Mouse (Mus musculus) WW6 (cell line): ENCODE data around the gene Fam43b.
A peak's percentile ranks its signal among the peaks of the same experiment; 100 is the strongest.
"Not testable (repeated sequence)": the region's sequence is repeated elsewhere in the genome, so short reads cannot be mapped to it uniquely, and the experiment has no call there.

Experiments
- DNase-seq: peaks from one replicate; pipeline ENCODE4 v3.0.0-alpha.2; 2013; ENCODE audit warnings: low read depth, low spot score

The Fam43b gene

DNA sequence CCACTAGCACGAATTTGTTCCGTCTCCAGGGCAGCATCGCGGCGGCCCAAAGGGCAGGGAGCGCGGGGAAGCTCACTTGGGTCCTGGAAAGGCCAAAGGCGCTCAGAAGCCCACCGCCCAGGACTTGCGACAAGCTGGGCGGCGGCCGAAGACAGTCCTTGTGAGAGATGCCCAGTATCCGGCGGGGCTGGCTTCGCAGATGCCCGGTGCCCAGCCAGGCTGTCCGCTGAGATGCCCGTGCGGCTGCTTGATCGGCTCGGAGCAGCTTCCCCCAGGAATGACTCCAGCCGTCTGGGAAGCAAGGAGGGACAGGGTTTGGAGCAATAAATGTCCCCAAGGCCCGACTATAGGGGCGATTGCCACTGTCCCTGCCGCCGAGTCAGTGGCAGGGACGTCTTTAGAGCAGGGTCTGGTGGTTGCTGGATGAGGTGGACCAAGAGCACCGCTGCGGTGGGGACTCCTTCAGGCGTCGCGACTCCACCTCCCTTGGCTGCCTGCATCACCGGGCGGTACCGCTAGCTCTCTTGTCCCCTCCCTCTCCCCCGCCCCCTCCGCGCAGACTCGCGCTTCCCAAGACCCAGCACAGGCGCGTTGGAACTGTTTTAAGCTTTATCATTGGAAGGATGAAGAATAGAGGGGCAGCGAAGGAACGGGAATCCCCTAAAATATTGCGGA is at the start of gene Fam43b:
Gene Fam43b (minus strand): TSS at position 558 of the 675 bp plus-strand sequence.
- DNase-seq: peak; percentile 47

DNA sequence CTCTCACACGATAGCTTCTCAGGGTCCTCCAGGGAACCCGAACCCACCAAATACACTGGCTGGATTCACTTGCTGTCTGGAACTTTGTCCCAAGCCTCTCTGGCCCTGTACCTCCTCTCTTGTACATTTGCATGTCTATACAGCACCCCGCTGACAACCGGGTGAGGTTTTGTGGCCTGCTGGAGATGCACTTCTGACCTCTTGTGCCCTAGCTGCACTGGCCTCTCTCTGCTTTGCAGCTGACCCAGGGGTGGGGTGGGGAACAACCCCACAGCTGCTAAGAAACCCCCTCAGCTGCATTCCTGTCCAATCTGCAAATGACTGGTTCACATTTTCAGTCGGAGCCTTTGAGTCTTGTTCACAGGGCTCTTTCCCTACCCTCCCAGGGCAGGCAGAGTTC is 48.6 kb upstream of the Fam43b start:
- no peak for DNase-seq

DNA sequence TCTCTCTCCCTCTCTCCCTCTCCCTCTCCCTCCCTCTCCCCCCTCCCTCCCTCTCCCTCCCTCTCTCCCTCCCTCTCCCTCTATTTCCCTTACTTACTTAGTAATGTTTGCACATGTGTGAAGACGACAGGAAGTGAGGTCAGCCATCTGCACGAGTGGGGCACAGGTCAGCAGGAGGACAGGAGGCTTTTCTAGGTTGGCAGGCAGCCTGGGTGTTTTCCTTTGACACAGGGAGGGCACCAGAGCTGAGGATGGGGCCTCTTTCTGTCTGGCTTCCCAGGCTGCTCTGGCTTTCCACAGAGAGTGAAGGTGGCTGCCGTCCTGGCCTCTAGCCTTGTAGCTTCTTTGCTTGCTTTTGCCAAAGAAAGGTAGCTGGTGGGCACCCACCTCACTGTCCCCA is 43.7 kb upstream of the Fam43b start:
- DNase-seq: no peak

DNA sequence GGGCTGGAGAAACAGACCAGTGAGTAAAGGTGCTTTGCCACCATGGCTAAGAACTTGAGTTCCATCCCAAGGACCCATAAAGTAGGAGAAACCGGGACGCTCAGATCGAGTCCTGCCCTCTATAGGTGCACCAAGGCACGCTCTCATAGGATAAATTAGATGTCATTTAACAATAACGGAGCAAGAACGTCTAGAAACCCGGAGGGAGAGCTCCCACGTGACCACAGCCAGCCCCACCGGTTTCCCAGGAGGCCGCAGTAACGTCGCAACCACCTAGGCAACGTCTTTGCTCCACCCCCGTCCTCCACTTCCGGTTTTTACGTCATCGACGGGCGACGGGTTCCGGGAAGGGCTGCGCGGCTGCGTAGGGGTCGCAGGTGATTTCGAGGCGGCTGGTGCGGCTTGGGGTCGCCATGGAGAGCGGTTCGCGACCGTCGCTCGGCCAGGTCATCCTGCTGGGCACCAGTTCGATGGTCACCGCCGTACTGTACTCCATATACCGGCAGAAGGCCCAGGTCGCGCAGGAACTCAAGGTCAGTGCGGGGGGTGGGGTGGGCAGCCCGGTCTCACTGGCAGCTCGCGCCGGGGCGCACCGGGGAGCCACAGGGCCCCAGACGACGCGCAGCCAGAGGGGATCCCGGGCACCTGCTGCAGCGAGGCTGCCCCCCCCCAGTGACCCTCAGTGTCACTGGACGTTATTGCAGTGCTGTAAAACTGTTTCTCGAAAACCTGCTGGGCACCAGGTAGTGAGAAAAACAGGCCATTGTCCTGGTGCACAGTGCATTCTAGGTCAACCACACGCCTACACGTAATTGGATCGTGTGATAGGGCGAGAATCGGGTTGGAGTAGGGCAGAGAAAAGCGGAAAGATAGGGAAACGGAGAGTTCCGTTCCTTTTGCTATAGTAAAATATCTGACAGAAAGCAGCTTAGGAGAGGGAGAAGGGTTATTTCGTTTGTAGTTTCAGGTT is 38.3 kb upstream of the Fam43b start, which contains the start of gene Mul1:
Gene Mul1 (plus strand): TSS at position 325 of the 970 bp plus-strand sequence.
- DNase-seq: peak; percentile 93

- no peak for DNase-seq
These were observed 35.0 kb upstream of the Fam43b start for GRCm38 (mm10) chr4:138431340-138431739.

GRCm38 (mm10) chr4:138429778-138430177 is 33.5 kb upstream of the Fam43b start:
- DNase-seq: no peak

DNA sequence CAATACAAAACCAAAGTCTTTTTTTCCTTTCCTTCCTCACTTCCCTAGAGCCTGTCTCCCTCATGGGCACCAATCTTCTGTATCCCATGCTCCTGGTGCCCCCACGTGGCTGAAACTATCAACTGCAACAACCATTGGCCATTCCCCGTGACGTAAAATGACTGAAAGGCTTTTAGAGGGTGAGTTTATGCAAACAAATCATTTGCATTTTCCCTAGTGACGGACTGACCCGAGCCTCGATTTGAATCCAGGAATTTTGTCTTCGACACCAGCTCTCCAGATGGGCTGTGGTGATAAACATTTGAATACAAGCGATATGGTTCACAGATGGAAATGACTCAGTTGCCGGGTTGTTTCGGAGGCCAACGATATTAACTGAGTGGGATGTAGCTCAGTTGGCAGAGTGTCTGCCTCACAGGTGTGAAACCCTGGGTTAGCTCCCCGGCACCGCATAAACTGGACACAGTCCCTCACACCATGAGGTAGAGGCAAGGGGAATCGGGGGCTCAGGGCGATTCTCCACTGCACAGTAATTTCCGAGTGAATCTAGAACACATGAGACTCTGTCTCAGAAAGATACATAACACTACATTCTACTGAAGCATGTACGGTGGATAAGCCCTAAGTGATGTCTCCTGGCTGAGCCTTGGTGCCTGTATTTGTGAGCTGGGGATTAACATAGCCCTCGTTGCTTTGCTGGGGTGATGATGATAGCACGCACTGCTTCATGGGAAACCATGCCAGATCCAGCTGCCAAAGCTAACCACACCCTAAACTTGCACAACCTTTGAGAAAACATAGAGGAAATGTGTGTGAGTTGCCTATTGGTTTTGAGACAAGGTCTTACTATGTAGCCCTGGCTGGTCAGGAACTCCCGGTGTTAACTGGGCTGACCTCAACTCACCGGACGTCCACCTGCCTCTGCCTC is 30.7 kb upstream of the Fam43b start:
- no peak for DNase-seq

DNA sequence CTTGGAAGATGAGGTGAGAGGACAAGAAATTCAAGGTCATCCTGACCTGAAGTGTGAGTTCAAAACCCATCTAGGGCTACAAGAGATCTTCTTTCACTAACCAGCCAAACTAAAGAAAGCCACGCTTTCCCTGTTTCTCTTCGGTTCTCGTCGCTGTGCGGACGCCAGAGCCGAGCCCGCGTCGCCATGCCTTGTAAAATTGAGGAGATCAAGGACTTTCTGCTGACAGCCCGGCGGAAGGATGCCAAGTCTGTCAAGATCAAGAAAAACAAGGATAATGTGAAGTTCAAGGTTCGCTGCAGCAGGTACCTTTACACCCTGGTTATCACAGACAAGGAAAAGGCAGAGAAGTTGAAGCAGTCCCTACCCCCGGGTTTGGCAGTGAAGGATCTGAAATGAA is 29.3 kb upstream of the Fam43b start:
- DNase-seq: not testable (repeated sequence)

GRCm38 (mm10) chr4:138425028-138425427 is 28.7 kb upstream of the Fam43b start:
- DNase-seq: no peak

- DNase-seq: no peak
These were observed 22.1 kb upstream of the Fam43b start for GRCm38 (mm10) chr4:138418340-138418957.

DNA sequence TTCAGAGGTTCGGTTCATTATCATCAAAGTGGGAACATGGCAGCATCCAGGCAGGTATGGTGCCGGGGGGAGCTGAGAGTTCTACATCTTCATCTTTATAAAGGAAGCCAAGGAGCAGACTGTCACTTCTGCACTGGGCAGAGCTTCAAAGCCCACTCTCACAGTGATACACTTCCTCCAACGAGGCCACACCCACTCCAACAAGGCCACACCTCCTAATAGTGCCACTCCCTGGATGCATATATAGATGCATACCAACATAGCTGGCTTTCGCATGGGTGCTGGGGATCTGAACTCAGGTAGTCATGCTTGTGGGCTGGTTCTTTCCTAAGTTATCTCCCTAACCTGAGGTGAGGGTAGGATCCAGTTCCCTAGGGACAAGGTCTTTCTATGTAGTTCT is 21.6 kb upstream of the Fam43b start:
- DNase-seq: no peak

- DNase-seq: no peak
These were observed 20.1 kb upstream of the Fam43b start for GRCm38 (mm10) chr4:138416414-138416813.

DNA sequence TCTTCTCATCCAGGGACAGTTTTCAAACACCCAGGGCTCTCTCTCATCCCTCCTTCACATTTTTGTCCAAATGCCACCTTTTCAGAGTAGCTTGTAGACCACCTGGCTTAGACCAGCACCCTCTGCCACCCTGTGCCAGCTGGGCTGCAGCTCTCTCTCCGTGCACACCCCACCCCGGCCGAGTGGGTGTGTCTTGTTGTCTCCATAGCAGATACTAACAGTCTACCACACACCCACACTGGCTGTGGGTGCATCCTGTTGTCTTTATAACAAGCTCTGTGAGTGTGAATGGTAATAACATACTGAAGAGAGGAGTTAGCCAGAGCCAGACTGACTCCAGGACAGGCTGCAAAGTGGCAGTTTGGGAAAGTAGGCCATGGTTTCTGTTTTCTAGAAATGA is 19.7 kb upstream of the Fam43b start:
- no peak for DNase-seq

DNA sequence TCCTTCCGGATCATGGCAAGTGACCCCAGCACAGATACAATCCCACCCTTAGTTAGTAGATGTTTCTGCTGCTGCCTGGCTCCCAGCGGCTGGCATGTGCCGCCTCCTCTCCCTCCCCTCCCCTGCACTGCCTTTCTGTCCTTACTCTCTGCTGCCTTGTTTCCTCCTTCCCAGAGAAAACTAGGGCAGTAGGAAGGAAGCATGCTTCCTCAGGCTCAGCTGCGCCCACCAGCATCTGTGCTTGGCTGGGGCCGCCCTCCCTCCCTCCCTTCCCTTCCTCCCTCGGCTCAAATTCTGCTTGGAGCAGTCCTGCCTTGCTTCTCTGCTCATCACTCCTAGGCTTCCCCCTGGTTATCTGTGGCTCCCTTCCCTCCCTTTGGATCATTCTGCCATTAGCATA is 18.4 kb upstream of the Fam43b start:
- no peak for DNase-seq

DNA sequence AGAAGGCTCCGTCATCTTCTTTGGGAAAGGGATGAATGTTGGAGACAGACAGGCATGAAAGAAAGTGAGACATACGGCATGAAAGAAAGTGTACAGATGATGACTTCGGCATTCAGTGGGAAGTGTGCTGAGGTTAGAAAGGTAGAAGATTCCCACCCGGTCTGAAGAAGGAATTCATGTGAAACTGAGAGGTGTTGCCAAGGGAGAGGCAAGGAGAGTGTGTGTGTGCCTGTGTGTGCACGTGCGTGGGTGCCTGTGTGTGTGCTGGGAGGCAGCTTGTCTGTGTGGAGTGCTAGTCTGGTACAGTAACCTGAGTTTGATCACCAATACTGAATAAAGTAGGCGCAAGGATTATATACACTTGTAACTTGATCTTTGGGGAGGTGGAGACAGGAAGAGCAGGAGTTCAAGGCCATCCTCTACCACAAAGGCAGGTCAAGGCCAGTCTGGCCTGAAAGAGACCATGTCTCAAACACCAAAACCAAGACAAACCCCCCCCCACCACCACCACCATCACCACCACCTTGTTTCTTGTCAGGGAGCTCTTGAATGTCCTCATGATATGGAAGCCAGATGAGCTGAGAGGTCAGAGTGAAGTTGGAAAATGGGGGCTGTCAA is 15.3 kb upstream of the Fam43b start:
- no peak for DNase-seq

GRCm38 (mm10) chr4:138411011-138411410 is 14.7 kb upstream of the Fam43b start:
- DNase-seq: no peak

DNA sequence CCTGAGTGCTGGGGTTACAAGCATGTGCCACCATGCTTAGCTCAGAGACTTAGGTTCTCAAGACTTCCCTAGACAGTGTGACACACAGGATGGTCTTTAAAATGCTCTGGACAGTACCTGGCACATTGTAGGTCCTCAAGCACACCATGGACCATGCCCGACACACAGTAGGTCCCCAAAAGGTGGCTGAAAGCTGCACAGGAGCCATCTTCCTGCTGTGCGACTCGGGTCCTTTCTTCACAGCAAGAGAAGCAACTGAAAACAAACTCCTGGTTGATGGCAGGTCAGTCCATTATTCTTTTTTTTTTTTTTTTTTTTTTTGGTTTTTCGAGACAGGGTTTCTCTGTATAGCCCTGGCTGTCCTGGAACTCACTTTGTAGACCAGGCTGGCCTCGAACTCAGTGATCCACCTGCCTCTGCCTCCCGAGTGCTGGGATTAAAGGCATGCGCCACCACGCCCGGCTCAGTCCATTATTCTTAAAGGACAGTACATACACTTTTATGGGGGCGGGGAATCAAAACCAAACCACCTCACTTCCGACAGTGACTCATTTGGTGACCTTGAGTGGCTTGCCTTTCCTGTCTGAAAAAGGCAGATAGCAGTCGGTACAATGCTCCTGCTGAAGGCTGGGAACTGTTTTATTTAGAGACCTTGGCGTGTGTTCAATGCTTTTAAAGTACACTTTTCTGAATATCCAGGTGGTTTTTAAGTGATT is 11.3 kb upstream of the Fam43b start:
- DNase-seq: no peak

GRCm38 (mm10) chr4:138404806-138405205 is 8.5 kb upstream of the Fam43b start:
- no peak for DNase-seq

- no peak for DNase-seq
These were observed 383 bp upstream of the Fam43b start for GRCm38 (mm10) chr4:138396711-138397110.
